Mouse (Mus musculus) midbrain, embryonic 10.5 days (tissue): ENCODE data around the gene Kxd1. TPM values are rescaled to one million over a fixed set of nuclear protein-coding genes. Genes with fewer than 3 reads are reported as not detected.

ENCODE experiments used
- DNase-seq: peaks from one replicate; pipeline ENCODE4 v3.0.0-alpha.2; 2017; ENCODE audit warnings: low spot score
- H3K27ac ChIP-seq: fragments of 300-500 bp; sonication (generic); replicated peaks from 2 replicates; pipeline ENCODE4 v1.5.1; 2016; ENCODE audit warnings: mild to moderate bottlenecking
- H3K27me3 ChIP-seq: fragments of 300-500 bp; sonication (generic); 2 replicates; pipeline ENCODE4 v1.6.1; 2016; ENCODE audit warnings: low read depth, mild to moderate bottlenecking; ENCODE audit not compliant: poor library complexity, severe bottlenecking
- H3K36me3 ChIP-seq: fragments of 300-500 bp; sonication (generic); 2 replicates; pipeline ENCODE4 v1.6.1; 2016; ENCODE audit warnings: mild to moderate bottlenecking, moderate library complexity
- H3K4me1 ChIP-seq: fragments of 300-500 bp; sonication (generic); 2 replicates; pipeline ENCODE4 v1.6.1; 2016
- H3K4me3 ChIP-seq: fragments of 300-500 bp; sonication (generic); 2 replicates; pipeline ENCODE4 v1.5.1; 2016; ENCODE audit warnings: mild to moderate bottlenecking, moderate library complexity
- H3K9me3 ChIP-seq: fragments of 300-500 bp; sonication (generic); replicated peaks from 2 replicates; pipeline ENCODE4 v1.6.1; 2016; ENCODE audit warnings: mild to moderate bottlenecking
- WGBS: fragments of 180-500 bp; shearing (Covaris S2); methylation state at CpG from one replicate; pipeline ENCODE4 v1.1.7; 2016; 5-methylcytosine and 5-hydroxymethylcytosine counted together
- polyA plus RNA-seq: library from polyadenylated mRNA; unstranded; fragments of >200 nt; fragmentation: Nextera tagmentation; extraction: Ambion mirVana; gene quantifications from 2 replicates; pipeline ENCODE4 v1.2.1, GENCODE M21; 2016

Kxd1 gene
- polyA plus RNA-seq, 1 experiment from 2014 or later, result 56.5 TPM

GRCm38 (mm10) chr8:70506328-70507026 lies 21.3 kb downstream of the Kxd1 start, which contains the start of gene Rex1bd:
Gene Rex1bd (minus strand): TSS chr8:70506752.
- peaks cover 38% of the 10 kb centered on the region for H3K27me3 ChIP-seq
- DNase-seq, result peak; percentile 97
- H3K4me1 ChIP-seq, result peaks cover 78% of the 10 kb centered on the region
- WGBS, result 2% methylated on average over 40 of the region's 40 CpGs
- H3K4me3 ChIP-seq, result peak within 1 kb of the TSS; percentile 81
- peak within 1 kb of the TSS; percentile 97 for H3K27ac ChIP-seq
- no peaks in the 10 kb centered on the region for H3K9me3 ChIP-seq
- peaks cover 40% of the 10 kb centered on the region for H3K36me3 ChIP-seq

DNA sequence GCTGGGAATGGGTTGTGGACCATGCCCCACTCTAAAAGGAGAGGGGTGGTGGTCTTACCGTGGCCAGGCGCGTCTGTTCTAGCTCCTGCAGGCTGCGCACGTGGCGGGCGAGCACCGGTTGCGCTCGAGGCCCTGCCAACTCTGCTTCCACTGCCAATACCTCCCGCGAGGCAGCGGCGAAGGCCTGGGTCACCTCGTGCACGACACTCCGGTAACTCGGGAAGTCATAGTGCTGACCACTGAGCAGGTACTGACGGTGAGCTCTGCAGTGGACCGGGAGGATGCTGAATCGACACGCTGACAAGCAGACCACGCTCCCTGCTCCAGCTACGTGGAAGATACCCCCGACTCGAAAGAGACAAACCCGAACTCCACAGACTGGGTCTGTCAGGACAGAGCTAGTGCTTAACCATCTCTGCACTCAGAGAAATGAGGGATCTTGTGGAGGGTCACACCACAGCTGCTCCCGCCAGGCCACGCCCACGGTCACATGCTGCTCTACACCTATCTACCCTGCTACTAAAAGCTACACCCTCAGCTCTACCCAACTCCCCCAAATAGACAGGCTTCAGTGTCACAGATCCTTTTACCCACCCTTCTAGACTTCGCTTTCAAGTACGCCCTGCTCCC lies 21.9 kb downstream of the Kxd1 start:
- no peak for DNase-seq
- peaks cover 45% of the 10 kb centered on the region for H3K27me3 ChIP-seq
- H3K4me1 ChIP-seq, result peaks cover 75% of the 10 kb centered on the region
- peak overlapping the region; percentile 81 for H3K4me3 ChIP-seq
- no peaks in the 10 kb centered on the region for H3K9me3 ChIP-seq
- 38% methylated on average over 32 of the region's 32 CpGs for WGBS
- peaks cover 40% of the 10 kb centered on the region for H3K36me3 ChIP-seq
- peak overlapping the region; percentile 97 for H3K27ac ChIP-seq

DNA sequence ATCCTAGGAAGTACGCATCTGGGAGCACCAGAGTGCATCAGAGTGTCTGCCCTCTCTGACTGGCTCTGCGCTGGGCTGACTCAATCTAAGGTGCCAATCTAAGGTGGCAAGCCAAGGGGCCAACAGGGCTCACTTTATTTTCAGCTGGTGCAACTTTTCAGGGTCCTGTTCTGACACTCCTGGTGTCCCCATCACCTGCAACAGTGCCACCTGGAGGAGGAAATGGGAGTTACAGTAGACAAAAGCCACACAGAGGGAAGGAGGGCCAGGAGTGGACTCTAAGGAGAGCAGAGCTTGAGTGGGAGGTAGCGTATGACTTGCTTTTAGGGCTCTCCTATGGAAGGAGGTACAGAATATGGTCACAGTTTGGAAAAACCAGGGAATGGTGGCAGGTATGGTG lies 22.9 kb downstream of the Kxd1 start:
- peaks cover 77% of the 10 kb centered on the region for H3K4me1 ChIP-seq
- no peak overlapping the region for H3K27ac ChIP-seq
- H3K27me3 ChIP-seq, result peaks cover 54% of the 10 kb centered on the region
- DNase-seq, result peak; percentile 78
- no peaks in the 10 kb centered on the region for H3K9me3 ChIP-seq
- peak overlapping the region; percentile 81 for H3K4me3 ChIP-seq
- H3K36me3 ChIP-seq, result peaks cover 40% of the 10 kb centered on the region
- 76% methylated on average over 3 of the region's 3 CpGs for WGBS

GRCm38 (mm10) chr8:70504291-70504716 lies 23.5 kb downstream of the Kxd1 start:
- Histone ChIP-seq H3K27ac (0 out of 2 replicates have a peak overlapping the region, but pooled peaks have one; percentile 11), H3K4me3 (peak overlapping the region; percentile 81; the same call in 1 of the 2 replicates), H3K36me3 (peaks cover 39% of the 10 kb centered on the region), H3K4me1 (peaks cover 77% of the 10 kb centered on the region), H3K27me3 (peaks cover 60% of the 10 kb centered on the region), H3K9me3 (no peaks in the 10 kb centered on the region)
- whole genome bisulfite sequencing, result 67% methylated on average over 16 of the region's 16 CpGs
- peak; percentile 39 for DNase-seq

DNA sequence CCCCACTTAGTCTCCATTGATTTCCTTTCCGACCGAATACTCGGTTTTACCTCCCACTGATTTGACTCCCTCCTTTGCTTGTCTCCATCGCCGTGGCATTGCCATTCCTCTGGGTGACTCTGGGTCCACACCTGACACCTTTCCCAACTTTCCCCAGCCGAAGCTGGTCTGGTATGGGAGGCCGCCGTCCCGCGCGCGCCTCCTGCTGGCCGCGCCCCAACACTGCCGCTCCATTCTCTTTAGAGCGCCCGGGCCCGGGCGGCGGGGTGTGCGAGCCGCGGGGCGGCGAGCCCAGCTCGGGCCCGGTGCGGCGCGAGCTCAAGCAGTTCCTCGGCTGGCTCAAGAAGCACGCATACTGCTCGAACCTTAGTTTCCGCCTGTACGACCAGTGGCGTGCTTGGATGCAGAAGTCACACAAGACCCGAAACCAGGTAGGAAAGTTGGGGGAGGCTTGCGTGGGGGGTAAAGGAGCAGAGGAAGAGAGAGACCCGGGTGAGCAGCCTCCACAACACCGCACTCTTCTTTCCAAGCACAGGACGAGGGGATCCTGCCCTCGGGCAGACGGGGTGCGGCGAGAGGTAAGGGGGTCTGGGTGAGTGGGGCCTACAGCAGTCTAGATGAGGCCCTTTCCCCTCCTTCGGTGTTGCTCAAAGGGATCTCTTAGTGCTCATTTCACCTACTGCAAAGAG lies 24.6 kb downstream of the Kxd1 start:
- peaks cover 70% of the 10 kb centered on the region for H3K4me1 ChIP-seq
- DNase-seq, result peak; percentile 72
- peak overlapping the region; percentile 20; the same call in 1 of the 2 replicates for H3K4me3 ChIP-seq
- H3K36me3 ChIP-seq, result peaks cover 28% of the 10 kb centered on the region
- no peak overlapping the region for H3K27ac ChIP-seq
- no peaks in the 10 kb centered on the region for H3K9me3 ChIP-seq
- H3K27me3 ChIP-seq, result peaks cover 71% of the 10 kb centered on the region
- WGBS, result 11% methylated on average over 46 of the region's 46 CpGs

DNA sequence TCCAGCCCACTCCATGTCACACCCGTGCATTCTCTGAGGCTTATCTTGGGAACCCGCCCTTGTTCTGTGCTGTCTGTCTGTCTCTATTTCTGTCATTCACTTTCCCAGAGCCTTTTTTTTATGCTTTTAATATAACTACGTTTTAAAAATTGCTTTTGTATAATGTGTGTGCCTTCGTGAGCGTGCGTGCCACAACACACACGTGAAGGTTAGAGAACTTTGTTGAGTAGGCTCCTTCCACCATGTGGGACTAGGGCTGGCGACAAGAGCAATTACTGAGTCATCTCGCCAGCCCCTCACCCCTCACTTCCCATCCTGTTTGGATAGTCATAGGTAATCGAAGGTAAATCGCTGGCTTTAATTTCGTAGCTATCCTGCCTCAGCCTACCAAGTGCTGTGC lies 25.2 kb downstream of the Kxd1 start:
- Histone ChIP-seq H3K27ac (no peak overlapping the region), H3K27me3 (peaks cover 77% of the 10 kb centered on the region), H3K9me3 (no peaks in the 10 kb centered on the region), H3K4me1 (peaks cover 65% of the 10 kb centered on the region), H3K4me3 (peak overlapping the region; percentile 14; the same call in 1 of the 2 replicates), H3K36me3 (peaks cover 22% of the 10 kb centered on the region)
- WGBS, result 29% methylated on average over 12 of the region's 12 CpGs
- no peak for DNase-seq

DNA sequence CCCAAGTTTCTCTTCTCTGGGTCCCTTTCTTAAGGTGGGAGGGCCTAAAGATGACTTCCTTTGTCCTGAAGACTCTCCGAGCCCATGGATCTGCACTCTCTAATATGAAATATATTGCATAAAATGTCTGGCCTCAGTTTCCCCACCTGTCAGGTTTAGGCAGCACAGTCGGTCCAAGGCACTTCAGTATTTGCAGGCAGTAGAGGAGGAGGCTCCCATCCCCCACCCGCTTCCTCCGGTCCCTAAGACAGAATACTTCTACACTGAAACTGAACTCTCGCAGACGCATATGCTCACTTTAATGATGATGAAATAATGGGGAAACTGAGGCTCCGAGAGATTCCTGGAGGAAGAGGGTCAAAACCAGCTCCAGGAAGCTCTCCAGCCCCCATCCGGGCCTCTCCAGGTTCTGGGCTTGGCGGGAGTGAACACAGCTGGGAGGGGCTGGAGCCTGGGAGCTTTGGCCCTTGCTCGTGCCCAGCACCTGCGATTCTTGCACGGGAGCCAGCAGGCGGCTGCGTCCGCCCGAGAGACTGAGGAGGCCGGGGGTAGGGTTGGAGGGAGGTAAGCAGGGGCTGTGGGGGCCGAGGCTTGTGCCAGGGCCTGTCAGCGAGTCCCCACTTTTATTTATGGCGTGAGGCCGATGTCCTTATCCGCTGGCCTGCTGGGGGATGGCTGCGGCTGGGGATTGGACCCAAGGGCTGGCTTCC lies 25.8 kb downstream of the Kxd1 start:
- DNase-seq, result peak; percentile 27
- WGBS, result 12% methylated on average over 23 of the region's 23 CpGs

GRCm38 (mm10) chr8:70500386-70501301 lies 27.1 kb downstream of the Kxd1 start:
- Histone ChIP-seq H3K4me1 (peaks cover 53% of the 10 kb centered on the region), H3K27ac (no peak overlapping the region), H3K4me3 (peak overlapping the region; percentile 36), H3K27me3 (peaks cover 96% of the 10 kb centered on the region), H3K9me3 (no peaks in the 10 kb centered on the region), H3K36me3 (peaks cover 15% of the 10 kb centered on the region)
- 7% methylated on average over 39 of the region's 39 CpGs for WGBS
- DNase-seq, result no peak

More for the DNA sequence above, 25.8 kb downstream of the Kxd1 start:
- peaks cover 61% of the 10 kb centered on the region for H3K4me1 ChIP-seq
- H3K27me3 ChIP-seq, result peaks cover 83% of the 10 kb centered on the region
- H3K36me3 ChIP-seq, result peaks cover 16% of the 10 kb centered on the region
- H3K9me3 ChIP-seq, result no peaks in the 10 kb centered on the region
- H3K27ac ChIP-seq, result no peak overlapping the region
- H3K4me3 ChIP-seq, result peak overlapping the region; percentile 14; the same call in 1 of the 2 replicates

GRCm38 (mm10) chr8:70495771-70496062 lies 32.0 kb downstream of the Kxd1 start:
- H3K36me3 ChIP-seq, result no peaks in the 10 kb centered on the region
- H3K9me3 ChIP-seq, result no peaks in the 10 kb centered on the region
- peaks cover 59% of the 10 kb centered on the region for H3K4me1 ChIP-seq
- no peak overlapping the region for H3K27ac ChIP-seq
- no peak for DNase-seq
- 5% methylated on average over 12 of the region's 12 CpGs for WGBS
- H3K4me3 ChIP-seq, result peak overlapping the region; percentile 28
- peaks cover 100% of the 10 kb centered on the region for H3K27me3 ChIP-seq

- no peaks in the 10 kb centered on the region for H3K9me3 ChIP-seq
- H3K36me3 ChIP-seq, result no peaks in the 10 kb centered on the region
- peaks cover 63% of the 10 kb centered on the region for H3K4me1 ChIP-seq
- H3K4me3 ChIP-seq, result peak overlapping the region; percentile 28
- peaks cover 100% of the 10 kb centered on the region for H3K27me3 ChIP-seq
- H3K27ac ChIP-seq, result no peak overlapping the region
- peak; percentile 40 for DNase-seq
- 2% methylated on average over 21 of the region's 21 CpGs for WGBS
Observed at GRCm38 (mm10) chr8:70495001-70495770, 32.6 kb downstream of the Kxd1 start.

DNA sequence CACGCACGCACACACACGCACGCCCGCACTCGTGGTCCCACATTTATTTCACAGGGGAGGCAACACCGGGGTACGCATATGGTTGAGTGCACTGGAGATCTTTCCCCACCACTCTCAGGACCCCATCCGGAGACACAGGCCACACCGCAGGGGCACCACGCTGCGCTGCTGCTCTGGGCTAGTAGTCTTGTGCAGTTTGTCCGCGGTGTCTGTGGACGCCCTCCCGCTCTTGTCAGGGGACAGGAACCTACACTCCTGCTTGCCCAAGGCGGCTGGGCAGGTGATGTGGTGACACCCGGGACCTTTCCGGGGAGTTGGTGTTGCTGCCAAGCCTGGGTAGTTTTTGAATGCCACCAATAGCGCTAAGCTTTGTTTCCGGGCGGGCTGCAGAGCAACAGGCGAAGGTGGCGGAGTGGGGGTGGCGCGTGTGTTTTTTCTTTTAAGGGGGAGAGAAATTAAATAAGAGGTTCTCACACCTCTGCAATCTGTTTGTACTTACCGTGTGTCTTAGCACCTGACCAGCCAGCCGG lies 33.3 kb downstream of the Kxd1 start:
- peaks cover 100% of the 10 kb centered on the region for H3K27me3 ChIP-seq
- peak overlapping the region; percentile 50 for H3K4me3 ChIP-seq
- H3K9me3 ChIP-seq, result no peaks in the 10 kb centered on the region
- peaks cover 66% of the 10 kb centered on the region for H3K4me1 ChIP-seq
- no peak overlapping the region for H3K27ac ChIP-seq
- peak; percentile 38 for DNase-seq
- no peaks in the 10 kb centered on the region for H3K36me3 ChIP-seq
- WGBS, result 2% methylated on average over 28 of the region's 28 CpGs
